Mouse (Mus musculus) limb, embryonic 11.5 days (tissue): ENCODE measurements around the gene Ift140. TPM values are rescaled to one million over a fixed set of nuclear protein-coding genes. Genes with fewer than 3 reads are reported as not detected.
A peak's percentile ranks its signal among the peaks of the same experiment; 100 is the strongest.

ENCODE experiments used
- ATAC-seq: fragments of 200-750 bp; cut with Nextera tagmentation; 2 replicates; pipeline ENCODE4 v1.8.0; 2017; ENCODE audit warnings: low read depth; ENCODE audit not compliant: insufficient number of reproducible peaks, low FRiP score, low TSS enrichment
- DNase-seq: peaks from one replicate; pipeline ENCODE4 v3.0.0-alpha.2; 2015; ENCODE audit warnings: low spot score
- H3K27ac ChIP-seq: fragments of 300-500 bp; sonication (generic); replicated peaks from 2 replicates; pipeline ENCODE4 v1.5.1; 2014; ENCODE audit warnings: low read depth, mild to moderate bottlenecking, low read length
- H3K27me3 ChIP-seq: fragments of 300-500 bp; sonication (generic); 2 replicates; pipeline ENCODE4 v1.6.1; 2014; ENCODE audit warnings: mild to moderate bottlenecking, low read length, mixed read lengths; ENCODE audit not compliant: control insufficient read depth, insufficient read depth
- H3K36me3 ChIP-seq: fragments of 300-500 bp; sonication (generic); 2 replicates; pipeline ENCODE4 v1.6.1; 2014; ENCODE audit warnings: mild to moderate bottlenecking, low read length, moderate library complexity, mixed read lengths; ENCODE audit not compliant: control insufficient read depth, insufficient read depth
- H3K4me1 ChIP-seq: fragments of 300-500 bp; sonication (generic); 2 replicates; pipeline ENCODE4 v1.6.1; 2014; ENCODE audit warnings: low read length, mixed read lengths; ENCODE audit not compliant: control insufficient read depth, insufficient read depth
- H3K4me2 ChIP-seq: fragments of 300-500 bp; sonication (generic); 2 replicates; pipeline ENCODE4 v1.6.1; 2014; ENCODE audit warnings: low read depth, mild to moderate bottlenecking, moderate library complexity; ENCODE audit not compliant: severe bottlenecking
- H3K4me3 ChIP-seq: fragments of 300-500 bp; sonication (generic); 2 replicates; pipeline ENCODE4 v1.5.1; 2014; ENCODE audit warnings: low read depth, low read length
- H3K9ac ChIP-seq: fragments of 300-500 bp; sonication (generic); 2 replicates; pipeline ENCODE4 v1.6.1; 2014; ENCODE audit warnings: mild to moderate bottlenecking, low read length
- H3K9me3 ChIP-seq: fragments of 300-500 bp; sonication (generic); 2 replicates; pipeline ENCODE4 v1.6.1; 2016; ENCODE audit warnings: low read length; ENCODE audit not compliant: control insufficient read depth
- WGBS: fragments of 180-500 bp; shearing (Covaris S2); extraction: QIAGEN DNeasy Blood & Tissue Kit; methylation state at CpG from one replicate; pipeline ENCODE4 v1.1.7; 2014; 5-methylcytosine and 5-hydroxymethylcytosine counted together
- polyA plus RNA-seq: library from polyadenylated mRNA; unstranded; fragments of >200 nt; fragmentation: Nextera tagmentation; extraction: Ambion mirVana; gene quantifications from 2 replicates; pipeline ENCODE4 v1.2.1, GENCODE M21; 2014

Ift140 gene
- polyA plus RNA-seq, 1 experiment from 2014 or later = 21.0 TPM

DNA sequence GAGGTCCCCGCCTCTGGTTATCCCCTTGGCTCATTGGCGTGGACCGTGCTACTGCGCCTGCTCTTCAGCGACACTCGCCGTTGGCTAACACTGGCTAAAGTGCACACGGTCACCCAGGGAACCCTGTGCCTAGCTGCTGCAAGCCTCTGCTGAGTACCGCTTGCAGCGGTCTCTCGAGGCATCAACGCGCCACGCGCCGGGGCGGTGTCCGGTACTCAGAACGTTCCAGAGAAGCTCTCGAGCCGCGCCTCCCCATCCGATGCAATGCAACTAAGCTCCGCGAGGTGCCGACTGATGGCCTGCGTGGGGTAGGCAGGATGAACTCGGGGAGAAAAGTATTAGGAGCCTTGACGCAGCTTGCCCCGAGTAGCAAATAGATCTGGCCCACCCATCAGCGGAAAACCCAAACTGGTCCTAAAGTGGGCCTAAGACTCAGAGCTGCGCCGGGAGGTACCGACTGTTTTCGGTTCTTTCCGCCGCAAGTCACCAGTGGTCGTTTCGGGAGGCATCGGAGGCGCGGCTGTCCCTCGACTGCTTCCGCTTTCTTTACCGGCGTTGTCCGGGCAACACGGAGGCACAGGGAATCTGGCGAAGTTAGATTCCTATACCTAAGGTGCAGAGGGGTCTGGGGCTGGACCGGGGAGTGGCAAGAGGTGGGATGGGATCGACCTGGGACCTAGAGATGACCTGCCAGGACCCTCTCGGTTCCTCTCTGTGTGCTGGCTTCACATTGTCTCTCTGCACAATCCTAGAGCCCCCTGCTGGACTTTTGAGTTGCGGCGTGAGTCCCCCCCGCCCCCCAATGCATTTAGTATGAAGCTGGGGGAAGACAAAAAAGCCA lies 627 bp downstream of the Ift140 start:
- Histone ChIP-seq H3K27ac (peak overlapping the region; percentile 49), H3K9ac (peak overlapping the region; percentile 76), H3K27me3 (no peaks in the 10 kb centered on the region), H3K4me1 (peaks cover 3% of the 10 kb centered on the region; the same call in 1 of the 2 replicates), H3K4me2 (peak overlapping the region; percentile 87), H3K36me3 (peaks cover 3% of the 10 kb centered on the region; the same call in 1 of the 2 replicates), H3K9me3 (no peaks in the 10 kb centered on the region), H3K4me3 (peak overlapping the region; percentile 99)
- WGBS = under 1% methylated on average over 55 of the region's 55 CpGs
- DNase-seq (peak; percentile 77), ATAC-seq (peak; percentile 85)

DNA sequence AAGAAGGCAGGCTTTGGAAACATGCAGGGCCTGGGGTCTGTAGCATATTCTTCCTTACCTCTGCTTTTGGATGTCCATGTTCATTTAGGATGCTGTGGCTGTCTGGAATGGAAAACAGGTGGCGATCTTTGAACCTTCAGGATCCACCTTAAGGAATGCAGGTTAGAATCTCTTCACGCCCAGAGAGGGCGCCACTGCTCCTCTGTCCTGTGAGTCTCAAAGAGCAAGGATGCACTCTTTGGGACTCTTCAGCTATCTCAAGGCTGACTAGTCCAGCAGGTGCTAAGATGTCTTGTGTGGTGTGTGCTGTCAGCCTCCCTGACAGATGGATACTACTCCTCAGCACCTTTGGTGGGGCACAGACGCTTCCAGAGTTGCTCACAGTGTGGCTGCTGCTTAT lies 20.3 kb downstream of the Ift140 start:
- DNase-seq (no peak), ATAC-seq (no peak)
- H3K9ac ChIP-seq = no peak overlapping the region
- H3K27ac ChIP-seq = no peak overlapping the region
- H3K9me3 ChIP-seq = no peaks in the 10 kb centered on the region
- 66% methylated on average over 4 of the region's 4 CpGs for WGBS
- no peaks in the 10 kb centered on the region for H3K27me3 ChIP-seq
- no peak overlapping the region; the same call in 1 of the 2 replicates for H3K4me2 ChIP-seq
- H3K4me1 ChIP-seq = no peaks in the 10 kb centered on the region
- H3K4me3 ChIP-seq = no peak overlapping the region
- peaks cover 6% of the 10 kb centered on the region; the same call in 1 of the 2 replicates for H3K36me3 ChIP-seq

DNA sequence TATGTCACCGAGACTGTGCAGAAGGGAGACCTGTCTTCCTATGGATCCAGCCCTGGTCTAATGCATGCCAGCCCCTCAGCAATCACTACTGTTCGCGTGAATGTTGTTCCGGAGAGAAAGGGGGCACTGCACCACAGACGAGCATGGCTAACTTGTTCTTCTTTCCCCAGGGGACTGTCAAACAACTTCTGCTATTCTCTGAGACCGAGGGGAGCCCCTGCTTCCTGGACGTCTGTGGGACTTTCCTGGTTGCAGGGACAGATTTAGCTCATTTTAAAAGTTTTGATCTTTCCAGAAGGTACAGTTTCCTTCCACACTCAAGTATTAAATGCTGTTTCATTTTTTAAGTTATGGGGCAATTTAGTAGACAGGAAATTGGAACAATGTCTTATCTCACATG lies 29.0 kb downstream of the Ift140 start:
- no peak for ATAC-seq
- H3K9me3 ChIP-seq = no peaks in the 10 kb centered on the region
- H3K4me1 ChIP-seq = no peaks in the 10 kb centered on the region
- DNase-seq = no peak
- H3K36me3 ChIP-seq = 0 out of 2 replicates have a peak, but pooled peaks cover 3% of the 10 kb centered on the region
- 69% methylated on average over 7 of the region's 7 CpGs for WGBS
- H3K4me2 ChIP-seq = no peak overlapping the region
- no peak overlapping the region for H3K4me3 ChIP-seq
- H3K9ac ChIP-seq = no peak overlapping the region
- no peak overlapping the region for H3K27ac ChIP-seq
- H3K27me3 ChIP-seq = no peaks in the 10 kb centered on the region

DNA sequence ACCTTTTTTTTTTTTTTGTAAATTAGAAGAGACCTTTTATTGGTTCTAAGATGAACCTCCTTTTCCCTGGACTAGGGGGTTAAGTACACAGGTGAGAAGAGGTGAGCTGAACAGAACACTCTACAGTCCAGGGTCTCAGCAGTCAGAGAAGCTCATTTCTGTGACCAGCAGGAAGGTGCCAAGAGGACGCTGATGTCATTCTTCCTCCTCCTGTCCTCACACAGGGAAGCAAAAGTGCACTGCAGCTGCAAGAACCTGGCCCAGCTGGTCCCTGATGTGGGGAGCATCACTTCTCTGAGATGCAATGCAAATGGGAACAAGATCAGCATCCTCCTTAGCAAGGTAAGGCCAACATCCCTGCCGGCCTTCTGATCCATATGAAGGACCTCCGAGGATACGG lies 29.4 kb downstream of the Ift140 start:
- WGBS = 94% methylated on average over 4 of the region's 4 CpGs
- H3K36me3 ChIP-seq = 0 out of 2 replicates have a peak, but pooled peaks cover 3% of the 10 kb centered on the region
- no peak for DNase-seq
- H3K4me2 ChIP-seq = no peak overlapping the region
- no peak overlapping the region for H3K27ac ChIP-seq
- no peak overlapping the region for H3K9ac ChIP-seq
- no peaks in the 10 kb centered on the region for H3K4me1 ChIP-seq
- no peaks in the 10 kb centered on the region for H3K27me3 ChIP-seq
- no peak for ATAC-seq
- H3K4me3 ChIP-seq = no peak overlapping the region
- no peaks in the 10 kb centered on the region for H3K9me3 ChIP-seq

DNA sequence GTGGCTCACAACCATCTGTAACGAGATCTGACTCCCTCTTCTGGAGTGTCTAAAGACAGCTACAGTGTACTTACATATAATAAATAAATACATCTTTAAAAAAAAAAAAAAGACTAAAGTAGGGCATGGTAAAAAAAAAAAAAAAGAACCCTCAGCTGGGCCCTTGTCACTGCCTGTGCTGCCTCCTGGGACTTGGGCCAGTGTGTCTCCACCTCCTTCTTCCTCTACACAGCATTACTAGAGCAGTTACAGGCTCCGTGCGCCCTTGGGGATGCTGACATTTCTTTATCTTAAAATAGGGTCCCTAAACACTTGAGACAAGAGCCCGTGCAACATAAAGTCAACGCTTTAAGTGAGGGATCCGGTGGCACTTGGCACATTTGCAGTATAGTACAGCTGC lies 31.3 kb downstream of the Ift140 start:
- Histone ChIP-seq H3K4me2 (no peak overlapping the region), H3K27me3 (no peaks in the 10 kb centered on the region), H3K9ac (no peak overlapping the region), H3K36me3 (0 out of 2 replicates have a peak, but pooled peaks cover 2% of the 10 kb centered on the region), H3K4me3 (no peak overlapping the region), H3K4me1 (no peaks in the 10 kb centered on the region), H3K27ac (no peak overlapping the region), H3K9me3 (no peaks in the 10 kb centered on the region)
- 94% methylated on average over 5 of the region's 6 CpGs for WGBS
- DNase-seq = no peak
- no peak for ATAC-seq

DNA sequence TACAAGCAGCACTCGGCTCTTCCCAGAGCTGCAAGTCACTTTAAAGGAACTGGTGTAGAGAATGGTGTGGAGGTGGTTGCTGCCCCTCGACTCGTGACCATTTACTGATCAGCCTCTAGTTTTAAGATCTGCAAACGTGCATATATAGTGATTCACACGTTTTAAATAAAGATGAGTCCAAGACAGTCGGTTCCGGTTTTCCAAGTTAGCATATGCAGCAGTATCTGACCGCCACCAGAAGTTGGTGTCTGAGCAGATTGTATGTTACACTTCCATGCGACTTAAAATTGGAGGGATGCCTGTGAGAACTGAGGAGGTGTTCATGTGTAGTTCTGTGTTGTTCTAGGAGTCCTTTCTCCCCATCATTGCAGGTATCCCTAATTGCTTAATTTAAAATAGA lies 37.4 kb downstream of the Ift140 start:
- no peak overlapping the region for H3K9ac ChIP-seq
- no peaks in the 10 kb centered on the region for H3K9me3 ChIP-seq
- 82% methylated on average over 9 of the region's 9 CpGs for WGBS
- no peaks in the 10 kb centered on the region for H3K4me1 ChIP-seq
- H3K36me3 ChIP-seq = 0 out of 2 replicates have a peak, but pooled peaks cover 2% of the 10 kb centered on the region
- no peak overlapping the region for H3K27ac ChIP-seq
- no peak for ATAC-seq
- no peak for DNase-seq
- no peak overlapping the region for H3K4me2 ChIP-seq
- H3K27me3 ChIP-seq = no peaks in the 10 kb centered on the region
- no peak overlapping the region for H3K4me3 ChIP-seq

DNA sequence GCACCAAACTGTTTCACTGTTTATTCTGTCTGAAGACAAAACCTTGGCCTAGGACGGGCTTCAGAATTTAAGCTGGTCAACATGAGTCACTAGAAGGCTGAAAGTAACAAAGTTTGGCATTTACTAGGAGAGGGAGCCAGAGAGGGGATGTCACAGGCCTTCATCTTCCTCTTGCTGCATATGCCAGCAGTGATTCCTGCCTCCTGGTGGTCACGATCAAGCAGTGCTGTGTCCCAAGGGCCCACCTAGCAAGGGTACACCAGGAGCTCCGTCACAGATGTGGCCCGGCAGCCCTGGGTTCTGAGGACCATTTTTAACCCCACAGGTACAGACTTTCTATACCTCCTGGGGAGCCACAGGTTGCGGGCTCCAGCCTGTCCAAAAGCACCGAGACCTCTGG lies 41.2 kb downstream of the Ift140 start:
- 92% methylated on average over 6 of the region's 6 CpGs for WGBS
- no peak for DNase-seq
- H3K4me3 ChIP-seq = no peak overlapping the region
- H3K4me1 ChIP-seq = no peaks in the 10 kb centered on the region
- no peak for ATAC-seq
- no peaks in the 10 kb centered on the region for H3K27me3 ChIP-seq
- H3K9me3 ChIP-seq = no peaks in the 10 kb centered on the region
- H3K27ac ChIP-seq = no peak overlapping the region
- no peak overlapping the region for H3K9ac ChIP-seq
- peaks cover 4% of the 10 kb centered on the region; the same call in 1 of the 2 replicates for H3K36me3 ChIP-seq
- no peak overlapping the region for H3K4me2 ChIP-seq

DNA sequence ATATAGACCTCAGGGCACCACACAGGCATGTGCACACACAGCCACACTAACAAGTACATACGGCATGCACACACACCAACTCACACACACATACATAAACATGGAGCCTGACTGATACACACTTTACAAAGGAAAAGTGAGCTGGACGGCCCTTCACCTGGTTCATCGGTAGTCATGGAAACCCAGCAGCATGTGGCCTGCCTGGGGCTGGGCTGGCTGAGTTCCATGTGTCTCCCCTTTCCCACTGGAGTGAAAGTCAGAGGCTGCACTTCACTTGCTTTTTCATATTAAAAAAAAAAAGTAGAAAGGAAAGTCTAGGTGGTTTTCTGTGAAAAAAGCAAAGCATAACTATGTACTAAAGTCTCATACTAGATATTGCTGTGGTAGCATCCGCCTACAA lies 47.4 kb downstream of the Ift140 start:
- H3K27ac ChIP-seq = no peak overlapping the region
- H3K36me3 ChIP-seq = peaks cover 4% of the 10 kb centered on the region; the same call in 1 of the 2 replicates
- H3K4me2 ChIP-seq = no peak overlapping the region
- H3K4me3 ChIP-seq = no peak overlapping the region
- ATAC-seq (no peak), DNase-seq (no peak)
- H3K27me3 ChIP-seq = no peaks in the 10 kb centered on the region
- no peak overlapping the region for H3K9ac ChIP-seq
- no peaks in the 10 kb centered on the region for H3K9me3 ChIP-seq
- H3K4me1 ChIP-seq = no peaks in the 10 kb centered on the region
- 84% methylated on average over 4 of the region's 4 CpGs for WGBS
